Mouse (Mus musculus) CH12.LX (cell line): ENCODE data around the gene Gm4787.

ENCODE experiments used
- CHD2 ChIP-seq: IDR thresholded peaks from 2 replicates; pipeline ENCODE4 v1.6.1; 2011; ENCODE audit warnings: low read length, improper control_type of control experiment
- CTCF ChIP-seq, 2 experiments: IDR thresholded peaks in 1 of 2; conservative IDR thresholded peaks in 1 of 2; 2 replicates each; pipeline ENCODE4 v1.5.1; 2011 to 2012; ENCODE audit warnings: low read depth in 2 of 2, low read length in 2 of 2, improper control_type of control experiment in 1 of 2, inconsistent platforms in 1 of 2, mild to moderate bottlenecking in 1 of 2, moderate library complexity in 1 of 2
- EP300 ChIP-seq: IDR thresholded peaks from 2 replicates; pipeline ENCODE4 v1.6.1; 2011; ENCODE audit warnings: low read length, improper control_type of control experiment
- JUND ChIP-seq: conservative IDR thresholded peaks from 2 replicates; pipeline ENCODE4 v1.6.1; 2011; ENCODE audit warnings: low read depth, low read length, improper control_type of control experiment
- MAX ChIP-seq: IDR thresholded peaks from 2 replicates; pipeline ENCODE4 v1.6.1; 2011; ENCODE audit warnings: low read length, improper control_type of control experiment
- NELFE ChIP-seq: IDR thresholded peaks from 2 replicates; pipeline ENCODE4 v1.6.1; 2011; ENCODE audit warnings: low read depth, low read length, improper control_type of control experiment
- POLR2A ChIP-seq: IDR thresholded peaks from 2 replicates; pipeline ENCODE4 v1.6.1; 2011; ENCODE audit warnings: low read depth, mild to moderate bottlenecking, improper control_type of control experiment, low read length

- TF ChIP-seq CTCF (conservative IDR thresholded peaks at IDR 0.05 in 1 of 2, IDR thresholded peaks at IDR 0.05 in 1 of 2; ENCODE audit: low read depth in 2 of 2, low read length in 2 of 2), result no peak
- TF ChIP-seq POLR2A, result no peak
- no peak for TF ChIP-seq JUND
- no peak for TF ChIP-seq NELFE
- TF ChIP-seq EP300, result no peak
- TF ChIP-seq CHD2, result no peak
- TF ChIP-seq MAX, result no peak
These were observed 45.4 kb downstream of the Gm4787 start for GRCm38 (mm10) chr12:81333841-81334240.
